Mouse (Mus musculus): ENCODE measurements at regions not wholly inside any gene's neighbourhood (a gene's known extent, or its start where the extent isn't known, plus 50 kb on each side); places are given as distances from the start of the nearest gene placed in this dataset.

- TF ChIP-seq CTCF (IDR thresholded peaks at IDR 0.05; ENCODE audit: extremely low read depth, insufficient read depth, low read length) (no peak), POLR2A (IDR thresholded peaks at IDR 0.05; ENCODE audit: extremely low read depth, insufficient read depth, low read length) (no peak)
Observed at GRCm38 (mm10) chr4:135061030-135061743, 59.3 kb upstream of the Runx3 start.
